Mouse (Mus musculus) olfactory bulb, adult 2 months (tissue): ENCODE data around the gene Bid.

ENCODE experiments used
- CTCF ChIP-seq: fragments of 200-500 bp; IDR thresholded peaks from 2 replicates; pipeline ENCODE4 v1.5.1; 2012; ENCODE audit warnings: low read depth, mild to moderate bottlenecking, low read length, moderate library complexity; ENCODE audit not compliant: insufficient read depth
- POLR2A ChIP-seq: fragments of 200-500 bp; IDR thresholded peaks from 2 replicates; pipeline ENCODE4 v1.6.1; 2012; ENCODE audit warnings: mild to moderate bottlenecking, low read depth, low read length, moderate library complexity; ENCODE audit not compliant: insufficient read depth

- TF ChIP-seq POLR2A (no peak), CTCF (no peak)
Measured at GRCm38 (mm10) chr6:120929421-120929820, 12.8 kb upstream of the Bid start.
